Mouse (Mus musculus) kidney, adult 2 months (tissue): Measurements from ENCODE around the gene Cd164l2.

Experiments
- CTCF ChIP-seq: fragments of 200-500 bp; conservative IDR thresholded peaks from 2 replicates; pipeline ENCODE4 v1.5.1; 2011; ENCODE audit warnings: low read depth, mild to moderate bottlenecking, control low read depth, low read length, moderate library complexity, mixed read lengths; ENCODE audit not compliant: insufficient read depth, insufficient read length
- POLR2A ChIP-seq: fragments of 200-500 bp; IDR thresholded peaks from one replicate; pipeline ENCODE4 v1.6.1; 2011; ENCODE audit warnings: low read depth, low read length, control low read depth

GRCm38 (mm10) chr4:133223875-133224274 is 11.9 kb downstream of the Cd164l2 start:
- TF ChIP-seq CTCF: no peak
- TF ChIP-seq POLR2A: no peak
